Mouse (Mus musculus): ENCODE measurements at regions not wholly inside any gene's neighbourhood (a gene's known extent, or its start where the extent isn't known, plus 50 kb on each side); places are given as distances from the start of the nearest gene placed in this dataset.
A peak's percentile ranks its signal among the peaks of the same experiment; 100 is the strongest.

GRCm38 (mm10) chr14:85861371-85861951 lies 1279.6 kb downstream of the Diaph3 start:
- H3K36me3 ChIP-seq (ENCODE audit: control insufficient read depth, insufficient read depth, low read length), result no peaks in the 10 kb centered on the region
- H3K9me3 ChIP-seq (ENCODE audit: control insufficient read depth, low read length), result no peaks in the 10 kb centered on the region
- no peak overlapping the region for H3K27ac ChIP-seq (replicated peaks; ENCODE audit: low read depth, low read length)
- ATAC-seq (ENCODE audit: low FRiP score, low TSS enrichment), result peak; percentile 64; the same call in 1 of the 2 replicates
- H3K9ac ChIP-seq (replicated peaks; ENCODE audit: low read length), result no peak overlapping the region
- no peak overlapping the region for H3K4me2 ChIP-seq (ENCODE audit: low read length)
- no peaks in the 10 kb centered on the region for H3K27me3 ChIP-seq (ENCODE audit: control insufficient read depth, insufficient read depth, low read length)
- 27% methylated on average over 3 of the region's 3 CpGs for WGBS
- no peaks in the 10 kb centered on the region for H3K4me1 ChIP-seq (ENCODE audit: control insufficient read depth, insufficient read depth, low read length)
- DNase-seq, result peak; percentile 20
- no peak overlapping the region for H3K4me3 ChIP-seq (replicated peaks; ENCODE audit: low read depth, low read length)

DNA sequence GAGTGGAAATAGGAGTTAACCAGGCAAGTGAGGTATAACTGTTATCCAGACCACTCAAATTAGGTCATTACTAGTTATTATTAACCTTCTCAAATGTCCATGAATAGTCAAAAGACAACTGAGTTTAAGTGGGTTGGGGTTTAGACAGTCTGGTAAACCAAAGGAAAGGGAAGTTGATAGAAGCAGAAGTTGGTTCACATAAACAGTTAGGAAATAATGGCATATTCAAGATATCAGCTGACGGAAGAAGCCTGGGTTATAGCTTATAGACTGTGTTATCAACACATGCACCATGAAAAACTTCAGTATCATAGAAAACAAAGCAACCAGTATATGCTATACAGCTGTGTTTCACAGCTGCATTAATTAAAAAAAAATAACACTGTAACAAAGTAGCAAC lies 1291.5 kb downstream of the Diaph3 start:
- ATAC-seq (ENCODE audit: low FRiP score, low TSS enrichment), result no peak
- Histone ChIP-seq H3K27ac (replicated peaks; ENCODE audit: low read depth, low read length) (no peak overlapping the region), H3K4me3 (replicated peaks; ENCODE audit: low read depth, low read length) (no peak overlapping the region), H3K4me2 (ENCODE audit: low read length) (no peak overlapping the region), H3K9me3 (ENCODE audit: control insufficient read depth, low read length) (no peaks in the 10 kb centered on the region), H3K4me1 (ENCODE audit: control insufficient read depth, insufficient read depth, low read length) (no peaks in the 10 kb centered on the region), H3K27me3 (ENCODE audit: control insufficient read depth, insufficient read depth, low read length) (no peaks in the 10 kb centered on the region), H3K9ac (replicated peaks; ENCODE audit: low read length) (no peak overlapping the region), H3K36me3 (ENCODE audit: control insufficient read depth, insufficient read depth, low read length) (no peaks in the 10 kb centered on the region)
- WGBS, result 100% methylated on average over 1 of the region's 1 CpGs
- DNase-seq, result no peak

DNA sequence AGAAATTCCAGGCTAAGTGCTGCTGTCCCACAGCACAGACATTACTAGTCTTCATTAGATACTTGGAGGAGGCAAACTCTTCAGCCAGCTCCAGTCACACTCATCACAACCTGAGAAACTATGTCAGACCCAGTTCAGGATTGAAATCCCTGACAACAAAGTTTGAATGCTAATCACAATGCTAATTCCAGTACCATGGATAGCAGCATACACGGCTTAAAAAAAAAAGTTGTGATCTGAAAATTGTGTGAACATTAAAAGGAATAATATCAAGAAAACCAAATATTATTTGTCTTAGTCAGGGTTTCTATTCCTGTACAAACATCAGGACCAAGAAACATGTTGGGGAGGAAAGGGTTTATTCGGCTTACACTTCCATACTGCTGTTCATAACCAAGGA lies 1305.5 kb downstream of the Diaph3 start:
- H3K4me2 ChIP-seq (ENCODE audit: low read length), result no peak overlapping the region
- H3K27me3 ChIP-seq (ENCODE audit: control insufficient read depth, insufficient read depth, low read length), result no peaks in the 10 kb centered on the region
- ATAC-seq (ENCODE audit: low FRiP score, low TSS enrichment) (no peak), DNase-seq (no peak)
- WGBS, result 90% methylated on average over 2 of the region's 2 CpGs
- H3K4me3 ChIP-seq (replicated peaks; ENCODE audit: low read depth, low read length), result no peak overlapping the region
- H3K36me3 ChIP-seq (ENCODE audit: control insufficient read depth, insufficient read depth, low read length), result no peaks in the 10 kb centered on the region
- H3K9me3 ChIP-seq (ENCODE audit: control insufficient read depth, low read length), result no peaks in the 10 kb centered on the region
- no peak overlapping the region for H3K27ac ChIP-seq (replicated peaks; ENCODE audit: low read depth, low read length)
- no peak overlapping the region for H3K9ac ChIP-seq (replicated peaks; ENCODE audit: low read length)
- H3K4me1 ChIP-seq (ENCODE audit: control insufficient read depth, insufficient read depth, low read length), result no peaks in the 10 kb centered on the region

- Histone ChIP-seq H3K4me1 (ENCODE audit: control insufficient read depth, insufficient read depth, low read length) (no peaks in the 10 kb centered on the region), H3K36me3 (ENCODE audit: control insufficient read depth, insufficient read depth, low read length) (no peaks in the 10 kb centered on the region), H3K27me3 (ENCODE audit: control insufficient read depth, insufficient read depth, low read length) (no peaks in the 10 kb centered on the region), H3K9ac (replicated peaks; ENCODE audit: low read length) (no peak overlapping the region), H3K9me3 (ENCODE audit: control insufficient read depth, low read length) (no peaks in the 10 kb centered on the region), H3K4me2 (ENCODE audit: low read length) (no peak overlapping the region), H3K27ac (replicated peaks; ENCODE audit: low read depth, low read length) (no peak overlapping the region), H3K4me3 (replicated peaks; ENCODE audit: low read depth, low read length) (no peak overlapping the region)
- WGBS, result 5% methylated on average over 2 of the region's 2 CpGs
- ATAC-seq (ENCODE audit: low FRiP score, low TSS enrichment) (no peak), DNase-seq (peak; percentile 41)
Measured at GRCm38 (mm10) chr14:85814920-85815319, 1326.1 kb downstream of the Diaph3 start.

DNA sequence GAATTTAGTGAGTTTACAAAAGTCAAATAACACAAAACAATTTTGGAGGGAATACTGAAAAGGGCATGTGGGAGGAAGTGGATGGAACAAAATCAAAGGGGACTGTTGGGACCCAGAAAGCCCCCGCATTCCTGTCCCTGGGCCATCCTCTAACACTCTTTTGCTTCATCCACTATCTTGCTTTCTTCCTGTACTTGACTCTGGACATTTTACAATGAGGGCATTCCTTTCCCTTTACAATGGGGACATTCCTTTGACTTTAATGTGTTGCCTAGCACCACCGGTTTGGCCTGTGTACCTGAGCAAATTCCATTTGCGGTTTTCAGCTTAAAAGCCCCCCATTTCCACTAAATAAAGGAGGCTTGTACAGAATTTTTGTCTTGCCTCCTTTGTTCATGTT lies 1341.0 kb downstream of the Pcdh17 start:
- WGBS, result 66% methylated on average over 3 of the region's 3 CpGs
- H3K4me1 ChIP-seq (ENCODE audit: control insufficient read depth, insufficient read depth, low read length), result no peaks in the 10 kb centered on the region
- no peak overlapping the region for H3K4me3 ChIP-seq (replicated peaks; ENCODE audit: low read depth, low read length)
- H3K9ac ChIP-seq (replicated peaks; ENCODE audit: low read length), result no peak overlapping the region
- H3K9me3 ChIP-seq (ENCODE audit: control insufficient read depth, low read length), result no peaks in the 10 kb centered on the region
- DNase-seq (no peak), ATAC-seq (ENCODE audit: low FRiP score, low TSS enrichment) (no peak)
- no peaks in the 10 kb centered on the region for H3K27me3 ChIP-seq (ENCODE audit: control insufficient read depth, insufficient read depth, low read length)
- H3K4me2 ChIP-seq (ENCODE audit: low read length), result no peak overlapping the region
- no peak overlapping the region for H3K27ac ChIP-seq (replicated peaks; ENCODE audit: low read depth, low read length)
- no peaks in the 10 kb centered on the region for H3K36me3 ChIP-seq (ENCODE audit: control insufficient read depth, insufficient read depth, low read length)

DNA sequence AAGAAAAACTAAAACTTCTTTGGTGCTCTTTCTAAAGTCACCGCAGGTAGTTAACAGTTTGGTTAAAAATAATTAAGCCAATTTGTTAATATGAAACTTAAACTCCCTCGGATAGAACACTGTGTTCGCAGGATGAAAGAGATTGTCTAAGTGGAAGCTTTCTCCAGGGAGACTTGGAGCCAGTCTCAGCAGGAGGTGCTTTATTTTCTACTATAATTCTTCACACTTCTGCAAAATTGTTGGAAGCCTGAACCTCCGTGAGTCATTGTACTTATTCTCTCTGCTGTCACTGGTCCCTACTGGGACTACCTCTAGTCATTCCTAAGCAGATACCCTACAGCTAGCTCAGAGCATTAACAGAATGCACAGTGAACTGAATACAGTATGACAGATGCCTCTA lies 1327.3 kb downstream of the Pcdh17 start:
- WGBS, result 45% methylated on average over 4 of the region's 4 CpGs
- H3K9me3 ChIP-seq (ENCODE audit: control insufficient read depth, low read length), result no peaks in the 10 kb centered on the region
- H3K4me3 ChIP-seq (replicated peaks; ENCODE audit: low read depth, low read length), result no peak overlapping the region
- H3K4me1 ChIP-seq (ENCODE audit: control insufficient read depth, insufficient read depth, low read length), result no peaks in the 10 kb centered on the region
- no peak overlapping the region for H3K9ac ChIP-seq (replicated peaks; ENCODE audit: low read length)
- no peaks in the 10 kb centered on the region for H3K27me3 ChIP-seq (ENCODE audit: control insufficient read depth, insufficient read depth, low read length)
- no peak for ATAC-seq (ENCODE audit: low FRiP score, low TSS enrichment)
- no peaks in the 10 kb centered on the region for H3K36me3 ChIP-seq (ENCODE audit: control insufficient read depth, insufficient read depth, low read length)
- H3K27ac ChIP-seq (replicated peaks; ENCODE audit: low read depth, low read length), result no peak overlapping the region
- DNase-seq, result peak; percentile 8
- H3K4me2 ChIP-seq (ENCODE audit: low read length), result no peak overlapping the region

- no peaks in the 10 kb centered on the region for H3K4me1 ChIP-seq (ENCODE audit: control insufficient read depth, insufficient read depth, low read length)
- WGBS, result 59% methylated on average over 5 of the region's 5 CpGs
- no peak for ATAC-seq (ENCODE audit: low FRiP score, low TSS enrichment)
Measured at GRCm38 (mm10) chr14:85768301-85768700, 1324.9 kb downstream of the Pcdh17 start.

DNA sequence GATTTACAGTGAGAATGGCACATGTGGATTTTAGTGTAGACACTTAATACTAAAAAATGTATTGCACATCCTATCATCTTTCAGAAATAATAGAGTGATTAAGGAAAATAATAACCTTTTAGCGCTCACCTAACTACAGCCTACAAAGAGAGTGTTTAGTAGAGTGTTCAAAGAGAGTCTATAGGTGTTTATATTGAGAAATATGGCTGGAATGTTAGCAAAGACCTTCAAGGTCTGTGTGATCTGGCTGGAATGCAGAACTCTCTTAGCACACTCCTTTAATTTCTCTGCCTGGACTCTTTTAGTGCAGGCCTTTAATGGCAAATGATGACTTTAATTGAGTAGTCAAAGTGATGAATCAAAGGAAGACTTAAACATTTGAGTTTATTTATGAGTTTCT lies 1314.0 kb downstream of the Pcdh17 start:
- Histone ChIP-seq H3K4me1 (ENCODE audit: control insufficient read depth, insufficient read depth, low read length) (no peaks in the 10 kb centered on the region), H3K36me3 (ENCODE audit: control insufficient read depth, insufficient read depth, low read length) (no peaks in the 10 kb centered on the region), H3K9ac (replicated peaks; ENCODE audit: low read length) (no peak overlapping the region), H3K27me3 (ENCODE audit: control insufficient read depth, insufficient read depth, low read length) (no peaks in the 10 kb centered on the region), H3K27ac (replicated peaks; ENCODE audit: low read depth, low read length) (no peak overlapping the region), H3K4me2 (ENCODE audit: low read length) (no peak overlapping the region), H3K9me3 (ENCODE audit: control insufficient read depth, low read length) (no peaks in the 10 kb centered on the region), H3K4me3 (replicated peaks; ENCODE audit: low read depth, low read length) (no peak overlapping the region)
- 98% methylated on average over 1 of the region's 1 CpGs for WGBS
- DNase-seq (no peak), ATAC-seq (ENCODE audit: low FRiP score, low TSS enrichment) (no peak)

More at GRCm38 (mm10) chr14:85768301-85768700, 1324.9 kb downstream of the Pcdh17 start:
- no peaks in the 10 kb centered on the region for H3K9me3 ChIP-seq (ENCODE audit: control insufficient read depth, low read length)
- peak; percentile 53 for DNase-seq
- no peak overlapping the region for H3K4me2 ChIP-seq (ENCODE audit: low read length)
- no peak overlapping the region for H3K9ac ChIP-seq (replicated peaks; ENCODE audit: low read length)
- no peak overlapping the region for H3K4me3 ChIP-seq (replicated peaks; ENCODE audit: low read depth, low read length)
- H3K27ac ChIP-seq (replicated peaks; ENCODE audit: low read depth, low read length), result no peak overlapping the region
- H3K36me3 ChIP-seq (ENCODE audit: control insufficient read depth, insufficient read depth, low read length), result no peaks in the 10 kb centered on the region
- no peaks in the 10 kb centered on the region for H3K27me3 ChIP-seq (ENCODE audit: control insufficient read depth, insufficient read depth, low read length)

GRCm38 (mm10) chr14:85738567-85738966 lies 1295.2 kb downstream of the Pcdh17 start:
- ATAC-seq (ENCODE audit: low FRiP score, low TSS enrichment) (no peak), DNase-seq (no peak)
- Histone ChIP-seq H3K4me1 (ENCODE audit: control insufficient read depth, insufficient read depth, low read length) (no peaks in the 10 kb centered on the region), H3K4me3 (replicated peaks; ENCODE audit: low read depth, low read length) (no peak overlapping the region), H3K27me3 (ENCODE audit: control insufficient read depth, insufficient read depth, low read length) (no peaks in the 10 kb centered on the region), H3K27ac (replicated peaks; ENCODE audit: low read depth, low read length) (no peak overlapping the region), H3K4me2 (ENCODE audit: low read length) (no peak overlapping the region), H3K9me3 (ENCODE audit: control insufficient read depth, low read length) (no peaks in the 10 kb centered on the region), H3K36me3 (ENCODE audit: control insufficient read depth, insufficient read depth, low read length) (no peaks in the 10 kb centered on the region), H3K9ac (replicated peaks; ENCODE audit: low read length) (no peak overlapping the region)
- WGBS, result 84% methylated on average over 4 of the region's 4 CpGs

Data from midbrain, embryonic 14.5 days (tissue).